Mouse (Mus musculus): ENCODE results near the gene Tns1. TPM values are rescaled to one million over a fixed set of nuclear protein-coding genes. Genes with fewer than 3 reads are reported as not detected.

The Tns1 gene
- total and polyA plus RNA-seq, 3 experiments = 0.40 to 3.6 (median 0.89) TPM

GRCm38 (mm10) chr1:73928385-73928784 lies 195.9 kb downstream of the Tns1 start:
- peaks cover 0 to 12% of the 10 kb centered on the region in 2 experiments; a peak in 2 of 4 replicates for H3K4me1 ChIP-seq (ENCODE audit: control insufficient read depth in 1 of 2, insufficient read depth in 2 of 2)
- no peak overlapping the region for H3K9ac ChIP-seq (ENCODE audit: insufficient read depth, low read depth)
- H3K79me2 ChIP-seq (replicated peaks; ENCODE audit: control insufficient read depth, extremely low read depth, insufficient read depth, poor library complexity, severe bottlenecking) = no peaks in the 10 kb centered on the region
- dilution Hi-C loops (cut with MboI; ENCODE audit: extremely low pct_ligation_motif_present, extremely low pct_unique_long_range_greater_than_20kb, low sequenced_read_pairs) (no loop called here), in situ Hi-C loops (cut with MboI; ENCODE audit: low pct_ligation_motif_present, low pct_unique_long_range_greater_than_20kb, low sequenced_read_pairs) (no loop called here)
- DNase-seq (ENCODE audit: extremely low read depth) = no peak
- peaks cover 0 to 26% of the 10 kb centered on the region in 2 experiments for H3K36me3 ChIP-seq (replicated peaks in 1 of 2; ENCODE audit: control insufficient read depth in 1 of 2, insufficient read depth in 1 of 2, low read length in 1 of 2)
- no peak overlapping the region for H3K27ac ChIP-seq (ENCODE audit: insufficient read depth, low read depth)
- no peaks in the 10 kb centered on the region for H3K27me3 ChIP-seq (replicated peaks)
- no peak overlapping the region for H3K4me2 ChIP-seq (ENCODE audit: insufficient read depth, low read depth, poor library complexity, severe bottlenecking)
- no peak overlapping the region for H3K4me3 ChIP-seq (replicated peaks in 1 of 3; ENCODE audit: low read depth in 2 of 3, low read length in 2 of 3, poor library complexity in 1 of 3)
- H3K9me3 ChIP-seq (replicated peaks; ENCODE audit: low read length) = no peaks in the 10 kb centered on the region
- TF ChIP-seq JUND (conservative IDR thresholded peaks at IDR 0.05; ENCODE audit: low read depth, low read length) (no peak), PAX5 (IDR thresholded peaks at IDR 0.05; ENCODE audit: low read length) (no peak), KAT2A (IDR thresholded peaks at IDR 0.05; ENCODE audit: insufficient replicate concordance, low read length) (no peak), MAFK (IDR thresholded peaks at IDR 0.05; ENCODE audit: insufficient replicate concordance, low read length) (no peak), MEF2A (IDR thresholded peaks at IDR 0.05; ENCODE audit: borderline replicate concordance, low read depth, low read length) (no peak), GABPA (IDR thresholded peaks at IDR 0.05; ENCODE audit: insufficient replicate concordance, low read depth, low read length) (no peak), ZNF384 (IDR thresholded peaks at IDR 0.05; ENCODE audit: low read depth, low read length) (no peak), ELF1 (IDR thresholded peaks at IDR 0.05; ENCODE audit: low read depth, low read length) (no peak), TCF12 (IDR thresholded peaks at IDR 0.05; ENCODE audit: low read depth, low read length) (no peak), MAX (IDR thresholded peaks at IDR 0.05; ENCODE audit: low read length) (no peak), ETS1 (conservative IDR thresholded peaks at IDR 0.05; ENCODE audit: low read depth, low read length) (no peak), UBTF (IDR thresholded peaks at IDR 0.05; ENCODE audit: low read depth, low read length) (no peak), ZMIZ1 (IDR thresholded peaks at IDR 0.05; ENCODE audit: low read depth, low read length) (no peak), MAZ (IDR thresholded peaks at IDR 0.05; ENCODE audit: low read depth, low read length) (no peak), SMC3 (IDR thresholded peaks at IDR 0.05; ENCODE audit: low read depth, low read length) (no peak), JUN (IDR thresholded peaks at IDR 0.05; ENCODE audit: insufficient read depth, low read depth, low read length) (no peak), POLR2A (IDR thresholded peaks at IDR 0.05; ENCODE audit: low read depth, low read length) (no peak)

- no peaks in the 10 kb centered on the region for H3K79me2 ChIP-seq (replicated peaks; ENCODE audit: control insufficient read depth, extremely low read depth, insufficient read depth, poor library complexity, severe bottlenecking)
- no peak overlapping the region for H3K4me3 ChIP-seq (replicated peaks in 1 of 3; ENCODE audit: low read depth in 2 of 3, low read length in 2 of 3, poor library complexity in 1 of 3)
- H3K27ac ChIP-seq (ENCODE audit: insufficient read depth, low read depth) = no peak overlapping the region
- H3K4me1 ChIP-seq (ENCODE audit: control insufficient read depth in 1 of 2, insufficient read depth in 2 of 2) = peaks cover 0 to 12% of the 10 kb centered on the region in 2 experiments; a peak in 2 of 4 replicates
- no peak overlapping the region for H3K9ac ChIP-seq (ENCODE audit: insufficient read depth, low read depth)
- no peaks in the 10 kb centered on the region for H3K27me3 ChIP-seq (replicated peaks)
- H3K36me3 ChIP-seq (replicated peaks in 1 of 2; ENCODE audit: control insufficient read depth in 1 of 2, insufficient read depth in 1 of 2, low read length in 1 of 2) = peaks cover 0 to 29% of the 10 kb centered on the region in 2 experiments
- no peak overlapping the region for H3K4me2 ChIP-seq (ENCODE audit: insufficient read depth, low read depth, poor library complexity, severe bottlenecking)
- dilution Hi-C loops (cut with MboI; ENCODE audit: extremely low pct_ligation_motif_present, extremely low pct_unique_long_range_greater_than_20kb, low sequenced_read_pairs) (no loop called here), in situ Hi-C loops (cut with MboI; ENCODE audit: low pct_ligation_motif_present, low pct_unique_long_range_greater_than_20kb, low sequenced_read_pairs) (no loop called here)
- no peaks in the 10 kb centered on the region for H3K9me3 ChIP-seq (replicated peaks; ENCODE audit: low read length)
- TF ChIP-seq POLR2AphosphoS2 (IDR thresholded peaks at IDR 0.05; ENCODE audit: low read depth, low read length) = no peak
- TF ChIP-seq MAFK (IDR thresholded peaks at IDR 0.05; ENCODE audit: insufficient replicate concordance, low read length) = no peak
- TF ChIP-seq ELF1 (IDR thresholded peaks at IDR 0.05; ENCODE audit: low read depth, low read length) = no peak
- no peak for TF ChIP-seq ZNF384 (IDR thresholded peaks at IDR 0.05; ENCODE audit: low read depth, low read length)
- no peak for TF ChIP-seq MAZ (IDR thresholded peaks at IDR 0.05; ENCODE audit: low read depth, low read length)
- TF ChIP-seq TCF12 (IDR thresholded peaks at IDR 0.05; ENCODE audit: low read depth, low read length) = no peak
- DNase-seq (ENCODE audit: extremely low read depth) = no peak
Observed at GRCm38 (mm10) chr1:73927819-73928218, 196.4 kb downstream of the Tns1 start.

Measured in CH12.LX (cell line).